Mouse (Mus musculus) retina, adult 2 months (tissue): ENCODE results near the gene Uba7.
A peak's percentile ranks its signal among the peaks of the same experiment; 100 is the strongest.

ENCODE experiments used
- DNase-seq: peaks from one replicate; pipeline ENCODE4 v3.0.0-alpha.2; 2012; ENCODE audit warnings: low read depth, low spot score

Uba7 gene

GRCm38 (mm10) chr9:107975399-107976386 is at the start of gene Uba7:
Uba7 (plus strand) TSS chr9:107975505.
- no peak for DNase-seq

GRCm38 (mm10) chr9:107926920-107927420 is 48.3 kb upstream of the Uba7 start:
- DNase-seq: no peak

- DNase-seq: no peak
Observed at GRCm38 (mm10) chr9:107927749-107928148, 47.6 kb upstream of the Uba7 start.

GRCm38 (mm10) chr9:107928169-107928568 is 47.1 kb upstream of the Uba7 start, which contains the start of gene Actl11:
Actl11 (plus strand) TSS chr9:107928469.
- DNase-seq: no peak

GRCm38 (mm10) chr9:107932221-107932620 is 43.1 kb upstream of the Uba7 start:
- no peak for DNase-seq

GRCm38 (mm10) chr9:107934146-107934545 is 41.2 kb upstream of the Uba7 start:
- no peak for DNase-seq

- no peak for DNase-seq
Observed at GRCm38 (mm10) chr9:107935374-107935773, 39.9 kb upstream of the Uba7 start, which contains the start of gene Camkv. Camkv (plus strand) TSS chr9:107935674.

GRCm38 (mm10) chr9:107935790-107936214 is 39.5 kb upstream of the Uba7 start:
- DNase-seq: no peak

GRCm38 (mm10) chr9:107936215-107936822 is 39.0 kb upstream of the Uba7 start:
- no peak for DNase-seq

- no peak for DNase-seq
Observed at GRCm38 (mm10) chr9:107936831-107937230, 38.5 kb upstream of the Uba7 start.

GRCm38 (mm10) chr9:107947241-107948194 is 27.8 kb upstream of the Uba7 start:
- DNase-seq: no peak

GRCm38 (mm10) chr9:107949184-107949921 is 26.0 kb upstream of the Uba7 start:
- no peak for DNase-seq

- no peak for DNase-seq
Observed at GRCm38 (mm10) chr9:107949922-107950235, 25.4 kb upstream of the Uba7 start, which contains the start of gene Traip. Traip (plus strand) TSS chr9:107950136.

- peak; percentile 83 for DNase-seq
Observed at GRCm38 (mm10) chr9:107950460-107951355, 24.6 kb upstream of the Uba7 start.

- DNase-seq: no peak
Observed at GRCm38 (mm10) chr9:107955613-107956289, 19.6 kb upstream of the Uba7 start.

GRCm38 (mm10) chr9:107957141-107957540 is 18.2 kb upstream of the Uba7 start:
- no peak for DNase-seq

GRCm38 (mm10) chr9:107959896-107960295 is 15.4 kb upstream of the Uba7 start:
- no peak for DNase-seq

GRCm38 (mm10) chr9:107960928-107961327 is 14.4 kb upstream of the Uba7 start:
- no peak for DNase-seq

- DNase-seq: no peak
Observed at GRCm38 (mm10) chr9:107961351-107961762, 13.9 kb upstream of the Uba7 start.
